Mouse (Mus musculus) brain, embryonic 14.5 days (tissue): ENCODE data around the gene Elavl4.

ENCODE experiments used
- CTCF ChIP-seq: fragments of 200-500 bp; IDR thresholded peaks from 2 replicates; pipeline ENCODE4 v1.5.1; 2012; ENCODE audit warnings: inconsistent platforms, mild to moderate bottlenecking, moderate library complexity, borderline replicate concordance; ENCODE audit not compliant: insufficient read depth, insufficient read length; ENCODE audit errors: extremely low read depth
- POLR2A ChIP-seq: fragments of 200-500 bp; IDR thresholded peaks from 2 replicates; pipeline ENCODE4 v1.6.1; 2012; ENCODE audit warnings: mild to moderate bottlenecking, inconsistent platforms, borderline replicate concordance; ENCODE audit not compliant: poor library complexity, insufficient read depth, insufficient read length, severe bottlenecking; ENCODE audit errors: extremely low read depth

- TF ChIP-seq CTCF, result no peak
- no peak for TF ChIP-seq POLR2A
These were observed 81.7 kb downstream of the Elavl4 start for GRCm38 (mm10) chr4:110270046-110270445.
